Mouse (Mus musculus) heart, adult 2 months (tissue): ENCODE measurements around the gene Ptprn2.

Experiments
- CTCF ChIP-seq: fragments of 200-600 bp; IDR thresholded peaks from 2 replicates; pipeline ENCODE4 v1.8.1; 2022; ENCODE audit warnings: antibody characterized with exemption, mild to moderate bottlenecking, moderate library complexity
- EP300 ChIP-seq: fragments of 200-500 bp; IDR thresholded peaks from 2 replicates; pipeline ENCODE4 v1.6.1; 2011; ENCODE audit warnings: low read depth, low read length, control low read depth; ENCODE audit not compliant: insufficient read depth
- POLR2A ChIP-seq: fragments of 200-500 bp; IDR thresholded peaks from 2 replicates; pipeline ENCODE4 v1.6.1; 2011; ENCODE audit warnings: mild to moderate bottlenecking, low read depth, low read length, control low read depth; ENCODE audit not compliant: insufficient read depth

- TF ChIP-seq CTCF (no peak), POLR2A (no peak), EP300 (no peak)
Measured at GRCm38 (mm10) chr12:116763961-116764360, 278.4 kb downstream of the Ptprn2 start.
